Mouse (Mus musculus) liver, embryonic 14.5 days (tissue): ENCODE data around the gene Nt5c3b.

ENCODE experiments used
- CTCF ChIP-seq: IDR thresholded peaks from 2 replicates; pipeline ENCODE4 v1.5.1; 2016; ENCODE audit warnings: antibody characterized with exemption, low read depth, control low read depth
- EP300 ChIP-seq: IDR thresholded peaks from 2 replicates; pipeline ENCODE4 v1.6.1; 2016; ENCODE audit warnings: antibody characterized with exemption, low read depth

DNA sequence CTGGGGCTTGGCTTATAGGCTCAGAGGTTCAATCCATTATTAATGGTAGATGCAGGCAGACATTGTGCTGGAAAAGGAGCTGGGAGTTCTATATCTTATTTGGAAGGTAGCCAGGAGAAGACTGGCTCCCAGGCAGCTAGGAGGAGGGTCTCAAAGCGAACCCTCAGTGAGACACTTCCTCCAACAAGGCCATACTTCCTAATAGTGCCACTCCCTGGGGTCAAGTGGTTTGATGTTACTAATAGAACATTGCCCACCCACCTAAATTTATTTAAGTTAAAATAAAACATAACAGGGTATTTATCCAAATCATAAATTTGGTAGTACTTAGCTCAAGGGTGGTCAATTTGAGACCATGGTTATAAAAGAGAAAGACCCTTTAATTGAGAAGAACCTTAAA lies 24.2 kb upstream of the Nt5c3b start:
- TF ChIP-seq CTCF = no peak
- TF ChIP-seq EP300 = no peak
